Mouse (Mus musculus) lung, adult 2 months (tissue): ENCODE measurements at regions not wholly inside any gene's neighbourhood (a gene's known extent, or its start where the extent isn't known, plus 50 kb on each side); places are given as distances from the start of the nearest gene placed in this dataset.

Source experiments
- CTCF ChIP-seq: fragments of 200-500 bp; IDR thresholded peaks from 2 replicates; pipeline ENCODE4 v1.5.1; 2011; ENCODE audit warnings: mild to moderate bottlenecking, low read length, control low read depth; ENCODE audit not compliant: insufficient read depth
- POLR2A ChIP-seq: fragments of 200-500 bp; IDR thresholded peaks from 2 replicates; pipeline ENCODE4 v1.6.1; 2011; ENCODE audit warnings: low read depth, mild to moderate bottlenecking, control low read depth, low read length, borderline replicate concordance; ENCODE audit errors: extremely low read depth

- TF ChIP-seq CTCF = no peak
- TF ChIP-seq POLR2A = no peak
Measured at GRCm38 (mm10) chr13:101274470-101275141, 441.4 kb upstream of the Slc30a5 start.
